Mouse (Mus musculus) brain, embryonic 14.5 days (tissue): ENCODE data around the gene Kif4. TPM values are rescaled to one million over a fixed set of nuclear protein-coding genes. Genes with fewer than 3 reads are reported as not detected.

Source experiments
- DNase-seq: peaks from one replicate; pipeline ENCODE4 v3.0.0-alpha.2; 2011; ENCODE audit warnings: low read depth
- CTCF ChIP-seq: fragments of 200-500 bp; IDR thresholded peaks from 2 replicates; pipeline ENCODE4 v1.5.1; 2012; ENCODE audit warnings: inconsistent platforms, mild to moderate bottlenecking, moderate library complexity, borderline replicate concordance; ENCODE audit not compliant: insufficient read depth, insufficient read length; ENCODE audit errors: extremely low read depth
- POLR2A ChIP-seq: fragments of 200-500 bp; IDR thresholded peaks from 2 replicates; pipeline ENCODE4 v1.6.1; 2012; ENCODE audit warnings: mild to moderate bottlenecking, inconsistent platforms, borderline replicate concordance; ENCODE audit not compliant: poor library complexity, insufficient read depth, insufficient read length, severe bottlenecking; ENCODE audit errors: extremely low read depth
- polyA plus RNA-seq: library from polyadenylated mRNA; depleted of rRNA; stranded (reverse); fragments of >200 nt; gene quantifications from 2 replicates; pipeline ENCODE4 v1.2.3, GENCODE M21; 2012; rRNA removed

The Kif4 gene
- polyA plus RNA-seq, 1 experiment = 7.9 TPM

GRCm38 (mm10) chrX:100738918-100739317 lies 113.4 kb downstream of the Kif4 start:
- TF ChIP-seq POLR2A (no peak), CTCF (peak; percentile 66; the same call in 1 of the 2 replicates)
- peak; percentile 71 for DNase-seq

GRCm38 (mm10) chrX:100739443-100739842 lies 113.9 kb downstream of the Kif4 start:
- peak; percentile 62 for DNase-seq
- TF ChIP-seq CTCF (no peak), POLR2A (no peak)

- TF ChIP-seq CTCF (no peak), POLR2A (no peak)
Observed at GRCm38 (mm10) chrX:100740785-100741184, 115.2 kb downstream of the Kif4 start.

GRCm38 (mm10) chrX:100741940-100742339 lies 116.4 kb downstream of the Kif4 start:
- peak; percentile 89 for DNase-seq
- TF ChIP-seq POLR2A (no peak), CTCF (peak; percentile 70)

More at GRCm38 (mm10) chrX:100740785-100741184, 115.2 kb downstream of the Kif4 start:
- no peak for DNase-seq

GRCm38 (mm10) chrX:100765855-100766254 lies 140.3 kb downstream of the Kif4 start:
- TF ChIP-seq CTCF (peak; percentile 28; the same call in 1 of the 2 replicates), POLR2A (no peak)
- DNase-seq = no peak

GRCm38 (mm10) chrX:100767181-100767884 lies 141.8 kb downstream of the Kif4 start, which contains the start of gene Dlg3:
Gene Dlg3, plus strand, starts transcription at chrX:100767722.
- DNase-seq = peak; percentile 95
- TF ChIP-seq POLR2A (peak; percentile 9; the same call in 1 of the 2 replicates), CTCF (peak; percentile 42; the same call in 1 of the 2 replicates)

GRCm38 (mm10) chrX:100767885-100768626 lies 142.5 kb downstream of the Kif4 start:
- TF ChIP-seq POLR2A (no peak), CTCF (no peak)
- peak; percentile 17 for DNase-seq

GRCm38 (mm10) chrX:100769281-100769680 lies 143.7 kb downstream of the Kif4 start:
- DNase-seq = no peak
- no peak for TF ChIP-seq POLR2A
- TF ChIP-seq CTCF = no peak

GRCm38 (mm10) chrX:100774341-100774811 lies 148.8 kb downstream of the Kif4 start:
- TF ChIP-seq POLR2A = no peak
- TF ChIP-seq CTCF = peak; percentile 64
- DNase-seq = peak; percentile 59

- no peak for DNase-seq
- no peak for TF ChIP-seq POLR2A
- no peak for TF ChIP-seq CTCF
Observed at GRCm38 (mm10) chrX:100775405-100775804, 149.9 kb downstream of the Kif4 start.

- no peak for TF ChIP-seq POLR2A
- peak; percentile 71; the same call in 1 of the 2 replicates for TF ChIP-seq CTCF
- peak; percentile 86 for DNase-seq
Observed at GRCm38 (mm10) chrX:100776494-100776893, 151.0 kb downstream of the Kif4 start.

Other genes starting within 250 kb of the Kif4 start
- not detected in 2 replicates for gene Otud6a, start 196.7 kb upstream of the Kif4 start, polyA plus RNA-seq
- gene Awat2, start 183.0 kb upstream of the Kif4 start, polyA plus RNA-seq = 0.25 and 0.34 TPM in 2 replicates
- 46.1 and 46.8 TPM in 2 replicates for gene Igbp1, start 131.4 kb upstream of the Kif4 start, polyA plus RNA-seq
- not detected in 2 replicates for gene Dgat2l6, start 100.9 kb upstream of the Kif4 start, polyA plus RNA-seq
- not detected in 2 replicates for gene Awat1, start 53.5 kb upstream of the Kif4 start, polyA plus RNA-seq
- 0.05 and 0.11 TPM in 2 replicates for gene P2ry4, start 30.9 kb upstream of the Kif4 start, polyA plus RNA-seq
- 0.22 TPM in 1 of 2 replicates, not detected in the other for gene Arr3, start 20.2 kb upstream of the Kif4 start, polyA plus RNA-seq
- 51.0 and 51.3 TPM in 2 replicates for gene Pdzd11, start 831 bp downstream of the Kif4 start, polyA plus RNA-seq
- gene Gdpd2, start 104.1 kb downstream of the Kif4 start, polyA plus RNA-seq = 51.1 and 52.8 TPM in 2 replicates
- gene Dlg3, start 142.0 kb downstream of the Kif4 start, polyA plus RNA-seq = 42.6 and 50.8 TPM in 2 replicates